Mouse (Mus musculus) hindbrain, embryonic 15.5 days (tissue): ENCODE results near the gene Fgd4. TPM values are rescaled to one million over a fixed set of nuclear protein-coding genes. Genes with fewer than 3 reads are reported as not detected.
"Not testable (repeated sequence)": the region's sequence is repeated elsewhere in the genome, so short reads cannot be mapped to it uniquely, and the experiment has no call there.

ENCODE experiments used
- ATAC-seq: fragments of 200-750 bp; cut with Nextera tagmentation; 2 replicates; pipeline ENCODE4 v1.8.0; 2017; ENCODE audit warnings: low read depth, moderate number of reproducible peaks, moderate TSS enrichment; ENCODE audit not compliant: low FRiP score
- H3K27ac ChIP-seq: fragments of 300-500 bp; sonication (generic); replicated peaks from 2 replicates; pipeline ENCODE4 v1.5.1; 2015; ENCODE audit warnings: mild to moderate bottlenecking, inconsistent platforms
- H3K27me3 ChIP-seq: fragments of 300-500 bp; sonication (generic); 2 replicates; pipeline ENCODE4 v1.6.1; 2015; ENCODE audit warnings: control low read depth, inconsistent platforms
- H3K36me3 ChIP-seq: fragments of 300-500 bp; sonication (generic); 2 replicates; pipeline ENCODE4 v1.6.1; 2015; ENCODE audit warnings: control low read depth, inconsistent platforms
- H3K4me1 ChIP-seq: fragments of 300-500 bp; sonication (generic); replicated peaks from 2 replicates; pipeline ENCODE4 v1.6.1; 2015; ENCODE audit warnings: control low read depth, inconsistent platforms
- H3K4me2 ChIP-seq: fragments of 300-500 bp; sonication (generic); 2 replicates; pipeline ENCODE4 v1.6.1; 2015; ENCODE audit warnings: moderate library complexity, mild to moderate bottlenecking, inconsistent platforms
- H3K4me3 ChIP-seq: fragments of 300-500 bp; sonication (generic); 2 replicates; pipeline ENCODE4 v1.5.1; 2015; ENCODE audit warnings: mild to moderate bottlenecking, inconsistent platforms
- H3K9ac ChIP-seq: fragments of 300-500 bp; sonication (generic); 2 replicates; pipeline ENCODE4 v1.6.1; 2015; ENCODE audit warnings: inconsistent platforms
- H3K9me3 ChIP-seq: fragments of 300-500 bp; sonication (generic); 2 replicates; pipeline ENCODE4 v1.6.1; 2016; ENCODE audit warnings: control low read depth, inconsistent platforms
- WGBS: fragments of 180-500 bp; shearing (Covaris S2); methylation state at CpG from one replicate; pipeline ENCODE4 v1.1.7; 2015; 5-methylcytosine and 5-hydroxymethylcytosine counted together
- polyA plus RNA-seq: library from polyadenylated mRNA; unstranded; fragments of >200 nt; fragmentation: Nextera tagmentation; extraction: Ambion mirVana; gene quantifications from 2 replicates; pipeline ENCODE4 v1.2.1, GENCODE M21; 2015

The Fgd4 gene
- polyA plus RNA-seq, 1 experiment from 2014 or later: 19.3 TPM

DNA sequence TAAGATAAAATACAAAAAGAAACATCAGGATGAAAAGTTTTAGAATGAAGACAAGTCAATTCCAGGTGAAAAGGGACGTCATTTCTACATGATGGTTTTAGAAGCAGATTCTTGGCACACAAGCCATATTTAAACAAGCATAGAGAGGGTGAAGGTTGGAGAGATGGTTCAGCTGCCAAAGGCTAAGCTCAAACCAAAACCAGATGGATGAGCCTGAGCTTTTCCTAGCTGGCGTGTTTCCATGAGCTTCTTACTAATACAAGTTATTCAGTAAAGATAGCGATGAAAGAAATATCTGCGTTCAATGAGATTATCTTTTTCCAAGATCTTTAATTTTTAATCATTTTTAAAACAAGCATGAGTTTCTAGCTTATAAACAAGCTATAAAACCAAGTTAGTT, 115.7 kb downstream of the Fgd4 start:
- Histone ChIP-seq H3K36me3 (peaks cover 14% of the 10 kb centered on the region), H3K4me2 (no peak overlapping the region), H3K27me3 (no peaks in the 10 kb centered on the region), H3K27ac (no peak overlapping the region), H3K9me3 (no peaks in the 10 kb centered on the region), H3K9ac (no peak overlapping the region), H3K4me1 (no peaks in the 10 kb centered on the region), H3K4me3 (no peak overlapping the region)
- WGBS: 89% methylated on average over 4 of the region's 4 CpGs
- ATAC-seq: no peak

DNA sequence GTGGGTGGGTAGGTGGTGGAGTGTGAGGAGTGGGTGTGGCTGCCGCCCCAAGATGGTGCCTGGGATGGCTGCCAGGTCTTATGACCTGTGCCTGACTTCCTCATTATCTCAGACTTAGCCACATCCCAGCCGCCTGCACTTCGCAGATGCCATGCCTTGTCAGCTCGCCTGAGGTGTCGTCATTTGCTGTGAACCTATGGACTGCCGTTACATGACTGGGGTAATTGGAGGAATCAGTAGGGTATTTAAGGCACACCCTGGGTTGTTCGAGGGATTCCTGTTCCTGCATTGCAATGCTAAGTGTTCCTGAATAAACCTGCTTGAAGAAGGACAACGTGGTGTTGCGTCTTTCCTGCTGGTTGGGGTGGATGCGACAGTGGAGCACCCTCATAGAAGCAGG, 126.9 kb downstream of the Fgd4 start:
- not testable (repeated sequence) for H3K27ac ChIP-seq, H3K4me1 ChIP-seq, H3K9ac ChIP-seq, H3K4me3 ChIP-seq, H3K27me3 ChIP-seq, H3K4me2 ChIP-seq, H3K9me3 ChIP-seq, ATAC-seq
- H3K36me3 ChIP-seq: peaks cover 37% of the 10 kb centered on the region
- WGBS: 95% methylated on average over 10 of the region's 10 CpGs

DNA sequence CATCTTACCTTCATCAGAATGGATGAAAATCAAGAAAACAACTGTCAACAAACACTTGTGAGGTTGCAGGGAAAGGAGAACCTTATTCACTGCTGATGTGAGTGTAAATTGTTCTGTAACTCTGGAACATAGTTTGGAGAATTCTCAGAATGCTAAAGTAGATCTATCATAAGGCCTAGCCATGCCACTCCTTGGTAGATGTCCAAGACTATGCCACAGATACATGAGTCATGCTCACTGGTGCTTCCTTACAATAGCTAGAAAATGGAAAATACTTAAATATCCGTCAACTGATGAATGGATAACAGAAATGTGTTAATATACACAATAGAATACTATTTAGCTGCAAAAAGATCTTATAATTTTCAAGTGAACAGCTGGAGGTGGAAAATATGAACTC, 150.3 kb downstream of the Fgd4 start:
- no peaks in the 10 kb centered on the region for H3K27me3 ChIP-seq
- H3K9me3 ChIP-seq: no peaks in the 10 kb centered on the region
- no peak overlapping the region for H3K4me3 ChIP-seq
- H3K36me3 ChIP-seq: peaks cover 18% of the 10 kb centered on the region
- 96% methylated on average over 1 of the region's 1 CpGs for WGBS
- no peak overlapping the region for H3K27ac ChIP-seq
- H3K4me1 ChIP-seq: no peaks in the 10 kb centered on the region
- H3K4me2 ChIP-seq: no peak overlapping the region
- ATAC-seq: no peak
- no peak overlapping the region for H3K9ac ChIP-seq

DNA sequence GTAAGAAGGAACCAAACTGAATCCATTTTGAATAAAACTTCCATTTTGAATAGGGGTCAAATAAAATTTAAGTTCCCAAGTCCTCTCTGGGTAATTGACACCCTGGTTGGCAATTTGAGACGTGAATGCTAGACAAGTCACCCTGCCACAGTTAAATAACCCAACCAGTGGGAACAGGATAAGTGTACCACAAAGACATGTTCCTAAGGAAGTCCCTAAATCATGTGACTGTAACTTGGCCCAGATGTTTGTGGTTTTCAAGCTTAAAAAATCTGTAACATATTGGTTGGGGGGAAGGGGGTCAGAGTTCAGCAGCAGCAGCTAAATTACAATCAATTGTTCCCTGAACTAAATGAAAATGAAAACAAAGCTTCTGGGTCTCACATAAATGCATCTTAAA, 161.9 kb downstream of the Fgd4 start:
- Histone ChIP-seq H3K4me2 (no peak overlapping the region), H3K36me3 (peaks cover 18% of the 10 kb centered on the region), H3K9me3 (no peaks in the 10 kb centered on the region), H3K4me1 (no peaks in the 10 kb centered on the region), H3K27ac (no peak overlapping the region), H3K9ac (no peak overlapping the region), H3K4me3 (no peak overlapping the region), H3K27me3 (no peaks in the 10 kb centered on the region)
- WGBS: 71% methylated on average over 1 of the region's 1 CpGs
- ATAC-seq: no peak

DNA sequence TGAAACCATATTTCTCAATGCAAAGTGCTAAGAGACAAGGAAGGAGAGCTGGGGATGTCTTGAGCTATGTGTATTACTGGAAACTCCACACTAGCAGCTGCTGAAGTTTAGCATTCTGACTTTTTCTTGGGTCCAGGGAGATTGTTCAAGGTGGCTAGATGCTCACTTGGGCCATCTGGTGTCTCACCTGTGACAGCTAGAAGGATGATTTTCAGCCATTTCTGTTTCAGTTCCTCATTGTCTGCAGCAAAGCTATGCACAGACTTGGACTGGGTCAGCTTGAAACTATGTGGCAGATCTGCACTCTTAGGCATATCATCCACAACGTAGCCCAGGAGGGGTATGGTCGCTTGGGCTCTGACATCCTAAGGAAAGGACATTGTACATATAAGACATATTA, 177.9 kb downstream of the Fgd4 start:
- Histone ChIP-seq H3K4me1 (no peaks in the 10 kb centered on the region), H3K9ac (no peak overlapping the region), H3K9me3 (no peaks in the 10 kb centered on the region), H3K4me2 (no peak overlapping the region), H3K27ac (no peak overlapping the region), H3K36me3 (peaks cover 50% of the 10 kb centered on the region), H3K27me3 (no peaks in the 10 kb centered on the region), H3K4me3 (no peak overlapping the region)
- no peak for ATAC-seq
- 94% methylated on average over 2 of the region's 2 CpGs for WGBS

DNA sequence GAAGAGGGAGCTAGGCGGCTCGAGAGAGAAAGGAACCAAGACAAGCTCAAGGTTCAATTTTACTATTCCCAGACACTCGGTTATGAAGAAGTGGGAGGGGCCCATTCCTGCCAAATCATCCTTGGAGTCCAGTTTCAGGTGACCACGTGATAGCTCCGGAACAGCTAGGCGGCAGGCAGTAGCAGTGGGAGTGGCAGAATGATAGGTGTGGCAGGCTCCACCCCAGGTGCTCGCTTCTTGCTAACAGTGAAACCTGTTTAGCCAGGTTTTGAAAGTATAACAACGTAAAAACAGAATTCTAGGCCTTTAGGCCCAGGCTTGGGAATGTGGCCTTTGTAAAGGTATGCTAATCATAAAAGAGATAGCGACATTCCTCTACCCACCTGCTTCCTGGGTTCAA, 233.1 kb downstream of the Fgd4 start:
- not testable (repeated sequence) for H3K9ac ChIP-seq, H3K27ac ChIP-seq, ATAC-seq, H3K4me2 ChIP-seq, H3K27me3 ChIP-seq, H3K4me3 ChIP-seq, H3K36me3 ChIP-seq, H3K4me1 ChIP-seq, H3K9me3 ChIP-seq
- WGBS: 71% methylated on average over 9 of the region's 9 CpGs

Other genes with a start within 250 kb of the Fgd4 start
- gene Dnm1l, start 241.6 kb downstream of the Fgd4 start, polyA plus RNA-seq: 104 and 106 TPM in 2 replicates
- not detected in 2 replicates for gene Olfr19, start 75.9 kb upstream of the Fgd4 start, polyA plus RNA-seq
- 16.8 and 18.5 TPM in 2 replicates for gene Spag6l, start 228.9 kb upstream of the Fgd4 start, polyA plus RNA-seq